Mouse (Mus musculus): ENCODE data around the gene Hsd3b7.
"Not testable (repeated sequence)": the region's sequence is repeated elsewhere in the genome, so short reads cannot be mapped to it uniquely, and the experiment has no call there.

Gene Hsd3b7

DNA sequence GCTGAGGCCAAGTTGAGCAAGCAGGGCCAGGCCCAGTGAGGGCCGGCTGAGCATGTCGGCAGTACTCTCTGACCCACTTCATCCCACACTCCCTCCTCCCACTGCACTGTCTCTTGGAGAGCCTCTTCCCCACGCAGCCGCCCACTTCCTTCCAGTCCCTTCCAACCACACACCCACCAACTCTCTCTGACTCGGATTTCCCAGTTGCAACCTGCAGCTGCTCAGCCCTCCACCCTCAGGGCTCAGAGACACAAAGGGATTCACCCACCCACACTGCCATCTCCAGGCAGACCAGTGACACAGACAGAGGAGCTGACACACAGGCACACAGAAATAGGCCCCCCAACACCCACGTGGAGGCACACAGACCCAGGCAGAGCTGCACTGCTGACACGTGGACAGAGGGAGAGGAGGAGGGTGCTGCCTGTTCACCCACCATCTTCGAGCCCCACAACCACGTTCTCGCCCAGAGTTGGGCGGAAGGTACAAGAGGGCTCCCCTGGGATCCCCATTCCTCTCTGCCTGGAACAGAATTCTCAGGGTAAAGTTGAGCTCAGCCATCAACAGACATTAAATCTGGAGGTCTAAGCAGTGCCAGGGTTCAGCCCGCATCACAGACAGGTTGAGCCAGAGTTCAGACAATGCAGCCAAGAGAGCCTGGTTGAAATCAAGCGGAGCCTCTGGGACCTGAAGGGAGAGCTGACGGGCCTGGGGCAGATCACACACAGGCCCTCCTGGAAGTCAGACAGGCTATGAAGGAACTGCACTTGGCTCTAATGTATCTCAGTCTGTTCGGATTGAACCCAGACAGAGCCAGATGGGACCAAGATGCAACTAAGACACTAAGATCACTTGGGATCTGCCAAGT, 15.8 kb downstream of the Hsd3b7 start:
- DNase-seq (ENCODE audit: low read depth, low spot score): no peak

DNA sequence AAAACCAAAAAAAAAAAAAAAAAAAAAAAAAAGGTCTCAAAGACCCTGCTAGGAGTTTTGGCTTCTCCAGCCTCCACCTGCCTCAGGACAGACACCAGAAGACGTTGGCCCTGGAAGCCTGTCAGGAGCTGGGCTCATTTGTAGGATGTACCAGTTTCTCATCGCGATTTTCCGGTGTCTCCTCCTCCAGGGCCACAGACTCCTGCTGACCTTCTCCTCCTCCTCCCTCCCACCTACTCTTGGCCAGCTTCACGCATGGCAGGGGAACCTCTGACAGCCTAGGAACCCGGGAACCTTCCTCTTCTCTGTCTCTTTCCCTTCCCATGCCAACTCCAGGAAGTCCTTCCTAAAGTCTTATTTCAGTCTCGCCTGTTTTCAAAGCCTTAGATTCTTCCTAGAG, 16.6 kb downstream of the Hsd3b7 start:
- no peak for DNase-seq (ENCODE audit: low read depth, low spot score)

DNA sequence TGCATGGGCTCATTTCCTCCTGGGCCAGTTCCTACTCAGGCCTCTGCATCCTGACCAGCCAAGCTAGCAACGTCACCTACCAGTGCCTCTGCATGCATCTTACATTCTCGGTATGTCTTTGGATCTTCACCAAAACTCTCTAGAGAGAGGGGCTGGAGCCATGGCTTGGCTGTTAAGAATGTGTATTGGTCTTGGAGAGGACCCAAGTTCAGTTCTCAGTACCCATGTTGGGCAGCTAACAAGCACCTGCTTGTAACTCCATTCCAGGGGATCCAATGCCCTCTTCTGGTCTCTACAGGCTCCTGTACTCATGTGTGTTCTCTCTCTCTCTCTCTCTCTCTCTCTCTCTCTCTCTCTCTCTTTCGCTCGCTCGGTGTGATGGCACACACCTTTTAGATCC, 17.4 kb downstream of the Hsd3b7 start:
- no peak for DNase-seq (ENCODE audit: low read depth, low spot score)

DNA sequence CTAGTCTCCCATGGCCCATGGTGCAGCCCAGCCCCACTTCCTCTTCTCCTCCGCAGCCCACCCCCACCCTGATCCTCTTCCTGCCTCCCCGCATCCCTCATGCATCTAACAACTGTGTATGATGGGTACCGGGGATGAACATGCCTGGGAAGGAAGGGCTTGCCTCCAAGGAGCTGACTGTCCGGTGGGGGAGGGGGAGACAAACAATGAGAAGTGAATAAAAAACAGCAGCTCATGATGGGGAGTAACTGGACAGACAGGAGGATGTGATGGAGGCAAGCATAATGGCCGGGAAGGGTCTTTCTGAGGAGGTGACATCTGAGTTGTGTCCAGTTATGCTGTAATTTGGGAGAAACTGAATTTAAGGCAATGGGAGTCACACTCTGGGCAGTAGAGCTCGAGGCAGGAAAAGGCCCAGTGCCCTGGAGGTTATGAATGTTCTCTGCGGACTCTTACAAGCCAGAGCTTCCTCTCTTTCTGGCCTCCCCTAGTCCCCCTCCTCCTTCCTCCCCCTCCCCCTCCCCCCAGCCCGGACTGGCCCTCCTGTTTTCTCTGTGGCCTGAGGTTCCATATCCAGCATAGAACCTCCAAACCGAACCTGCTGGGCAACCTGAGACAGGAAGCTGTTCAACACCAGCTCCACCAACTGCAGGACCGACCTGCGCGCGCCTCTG, 20.6 kb downstream of the Hsd3b7 start:
- no peak for DNase-seq (ENCODE audit: low read depth, low spot score)

DNA sequence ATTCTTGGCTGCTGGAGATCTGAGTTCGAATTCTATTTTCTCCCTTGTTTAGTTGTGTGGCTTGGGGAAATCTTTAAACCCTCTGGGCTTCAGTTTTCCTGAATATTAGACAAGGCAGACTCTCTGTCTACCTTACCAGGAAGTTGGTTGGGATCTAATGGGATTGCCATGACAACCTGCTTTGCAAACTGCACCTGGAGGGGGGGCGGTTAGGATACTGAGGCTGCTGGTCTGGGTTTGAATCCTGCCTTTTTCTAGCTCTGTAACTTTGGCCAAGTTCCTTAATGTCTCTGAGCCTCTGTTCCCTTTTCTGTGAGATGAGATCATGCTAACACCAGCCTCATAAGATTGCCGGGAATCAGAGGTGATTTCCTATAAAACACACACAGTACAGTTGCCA, 22.1 kb downstream of the Hsd3b7 start:
- no peak for DNase-seq (ENCODE audit: low read depth, low spot score)

DNA sequence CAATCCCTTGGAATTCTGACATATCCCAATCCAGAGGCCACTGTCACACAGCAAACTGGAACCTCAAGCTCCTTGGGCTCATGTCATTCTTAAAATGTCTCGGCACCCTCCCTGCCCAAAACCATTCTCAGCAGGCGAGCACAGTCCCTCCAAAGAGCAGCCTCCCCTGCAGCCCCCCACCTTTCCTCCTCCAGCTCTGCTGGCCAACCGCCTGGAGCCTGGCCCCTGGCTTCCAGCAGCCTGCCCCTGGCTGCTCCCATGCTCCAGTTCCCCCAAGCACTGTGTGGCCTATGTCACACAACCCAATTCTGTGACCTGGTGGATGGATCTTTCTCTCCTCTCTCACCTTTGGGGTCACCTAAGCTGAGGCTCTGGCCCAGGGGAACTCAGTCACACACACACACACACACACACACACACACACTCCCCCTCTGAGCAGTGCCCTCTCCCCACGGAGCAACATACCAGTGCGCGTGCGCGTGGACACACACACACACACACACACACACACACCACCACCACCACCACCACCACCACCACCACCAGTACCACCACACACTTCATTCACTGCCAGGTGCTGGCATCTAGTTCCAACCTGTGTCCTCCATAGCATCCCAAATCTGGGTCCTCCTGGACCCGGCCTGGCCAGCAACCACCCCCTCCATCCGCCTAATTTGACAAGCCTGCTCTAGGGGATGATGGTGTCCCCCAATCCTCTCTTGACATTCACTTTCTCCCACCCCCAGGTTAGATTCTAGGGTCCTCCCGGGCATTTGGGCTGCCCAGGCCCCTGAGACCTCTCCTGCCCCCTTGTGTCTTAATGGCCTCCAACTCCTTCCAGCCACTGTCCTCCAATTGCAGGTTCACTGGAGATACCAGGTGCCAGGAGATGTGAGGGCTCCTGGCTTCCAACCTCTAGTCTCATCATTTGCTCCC, 23.1 kb downstream of the Hsd3b7 start:
- no peak for DNase-seq (ENCODE audit: low read depth, low spot score)

DNA sequence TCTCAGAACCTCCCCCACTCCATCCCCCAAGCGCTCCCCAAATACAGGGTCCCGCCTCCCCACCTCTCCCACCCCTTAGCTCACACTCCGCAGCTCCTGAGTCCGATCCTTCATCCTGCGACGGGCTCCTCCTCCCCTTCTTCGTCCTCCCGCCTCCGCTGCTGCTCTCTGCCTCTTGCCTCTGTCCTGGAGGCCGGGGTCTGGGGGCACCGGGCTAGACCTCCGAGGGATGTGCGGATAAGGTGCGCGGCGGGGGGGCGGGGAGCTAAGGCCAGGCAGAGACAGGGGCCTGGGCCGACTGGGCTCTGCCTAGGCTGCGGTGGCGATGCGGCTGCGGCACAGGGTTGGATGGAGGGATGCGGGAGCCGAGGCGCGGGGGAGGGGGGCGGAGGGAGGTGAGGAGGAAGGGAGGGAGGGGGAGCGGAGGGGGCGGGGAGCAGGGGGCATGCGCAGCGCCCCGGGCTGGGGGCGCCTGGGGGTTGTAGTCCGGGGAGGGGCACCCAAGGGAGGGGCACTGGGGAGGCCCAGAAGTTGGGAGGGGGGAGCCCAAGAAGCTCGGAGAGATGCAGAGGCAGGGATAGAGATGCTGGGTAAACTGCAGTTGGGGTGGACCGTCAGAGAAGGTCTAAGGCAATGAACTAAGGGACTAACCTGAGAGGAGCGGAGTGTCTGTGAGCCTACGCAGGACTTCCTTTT, 23.9 kb downstream of the Hsd3b7 start, which contains the start of the genes Stx4a and Stx1b:
TSS of gene Stx4a (plus strand) at position 119 of the 696 bp plus-strand sequence.
TSS of gene Stx1b (minus strand) at position 374 of the 696 bp plus-strand sequence.
- peak; percentile 59 for DNase-seq (ENCODE audit: low read depth, low spot score)

DNA sequence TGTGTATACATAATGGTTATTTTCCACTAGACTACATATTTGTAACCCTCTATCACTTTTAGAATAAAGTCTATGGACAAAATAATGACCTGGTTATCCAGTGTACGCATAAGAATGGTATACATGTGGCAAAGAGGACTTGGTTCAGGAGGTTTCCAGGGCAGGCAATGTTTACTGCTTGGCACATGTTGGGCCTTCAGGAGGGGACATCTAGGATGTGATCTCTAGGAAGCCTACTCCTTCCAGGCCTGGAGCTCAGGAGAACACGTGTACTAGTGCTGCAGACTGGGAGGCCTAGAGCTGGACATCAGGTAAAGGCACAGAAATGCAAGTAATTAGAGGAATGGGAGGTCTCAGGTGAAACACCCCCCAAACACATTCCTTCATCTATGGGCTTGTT, 35.1 kb downstream of the Hsd3b7 start:
- no peak for DNase-seq (ENCODE audit: low read depth, low spot score)

DNA sequence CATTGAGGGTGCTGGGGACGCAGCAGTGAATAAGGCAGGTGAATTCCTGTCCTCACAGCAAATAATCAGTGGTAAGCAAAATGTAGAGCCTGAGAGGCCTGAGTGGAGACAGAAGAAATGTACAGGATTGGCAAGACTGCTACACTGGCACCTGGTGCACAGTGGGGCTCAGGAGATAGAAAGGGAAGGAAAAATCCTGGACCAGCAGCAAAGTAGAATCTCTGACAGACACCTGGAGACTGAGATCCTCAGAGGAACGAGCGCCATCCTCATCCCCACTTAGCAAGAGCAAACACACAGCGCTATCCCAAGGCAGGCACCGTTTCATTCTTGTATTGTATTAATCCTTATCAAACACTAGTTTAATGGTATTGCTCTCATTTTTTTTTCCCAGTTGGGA, 37.1 kb downstream of the Hsd3b7 start:
- DNase-seq (ENCODE audit: low read depth, low spot score): no peak

DNA sequence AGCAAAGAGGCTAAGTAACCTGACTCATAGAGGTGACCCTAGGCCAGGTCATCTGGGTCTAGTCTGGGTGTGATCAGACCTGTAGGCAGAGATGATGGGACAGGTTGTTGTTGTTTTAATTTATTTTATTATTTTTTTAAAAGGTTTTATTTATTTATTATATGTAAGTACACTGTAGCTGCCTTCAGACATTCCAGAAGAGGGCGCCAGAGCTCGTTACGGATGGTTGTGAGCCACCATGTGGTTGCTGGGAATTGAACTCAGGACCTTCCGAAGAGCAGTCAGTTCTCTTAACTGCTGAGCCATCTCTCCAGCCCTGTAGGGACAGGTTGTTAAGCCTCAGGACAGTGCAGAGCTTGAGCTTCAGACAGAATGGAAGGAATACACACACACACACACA, 37.5 kb downstream of the Hsd3b7 start:
- DNase-seq (ENCODE audit: low read depth, low spot score): not testable (repeated sequence)

DNA sequence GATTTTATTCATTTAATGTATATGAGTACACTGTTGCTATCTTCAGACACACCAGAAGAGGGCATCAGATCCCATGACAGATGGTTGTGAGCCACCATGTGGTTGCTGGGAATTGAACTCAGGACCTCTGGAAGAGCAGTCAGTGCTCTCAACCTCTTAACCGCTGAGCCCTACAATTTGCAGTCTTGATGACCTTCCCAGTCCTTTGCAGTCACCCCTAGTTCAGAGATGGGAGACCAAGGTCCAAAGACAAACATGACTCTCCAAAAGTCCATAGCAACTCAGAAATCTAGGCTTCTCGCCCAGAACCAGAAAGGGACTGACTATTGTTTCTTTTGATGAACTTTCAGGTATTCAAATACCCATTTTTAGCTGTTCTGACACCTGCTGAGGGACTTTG, 39.6 kb downstream of the Hsd3b7 start:
- DNase-seq (ENCODE audit: low read depth, low spot score): not testable (repeated sequence)

DNA sequence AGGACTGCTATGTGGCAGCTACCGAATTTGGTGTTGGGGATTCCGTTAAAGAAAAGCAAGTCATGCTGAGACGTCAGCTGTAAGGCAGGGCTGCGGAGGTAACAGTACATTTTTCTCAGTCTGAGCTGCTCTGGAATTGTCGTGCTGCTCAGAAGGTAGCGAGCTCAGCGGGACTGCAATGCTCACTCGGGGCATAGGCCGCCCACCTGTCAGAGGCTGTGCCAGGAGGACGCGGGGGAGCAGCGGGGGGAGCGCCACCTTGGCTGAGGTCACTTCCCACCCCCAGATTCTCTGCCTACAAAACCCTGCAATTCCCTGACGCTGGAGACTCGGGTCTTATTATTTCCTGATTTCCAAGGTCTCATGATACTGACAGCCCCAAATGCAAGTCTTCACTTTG, 40.5 kb downstream of the Hsd3b7 start:
- DNase-seq (ENCODE audit: low read depth, low spot score): no peak

DNA sequence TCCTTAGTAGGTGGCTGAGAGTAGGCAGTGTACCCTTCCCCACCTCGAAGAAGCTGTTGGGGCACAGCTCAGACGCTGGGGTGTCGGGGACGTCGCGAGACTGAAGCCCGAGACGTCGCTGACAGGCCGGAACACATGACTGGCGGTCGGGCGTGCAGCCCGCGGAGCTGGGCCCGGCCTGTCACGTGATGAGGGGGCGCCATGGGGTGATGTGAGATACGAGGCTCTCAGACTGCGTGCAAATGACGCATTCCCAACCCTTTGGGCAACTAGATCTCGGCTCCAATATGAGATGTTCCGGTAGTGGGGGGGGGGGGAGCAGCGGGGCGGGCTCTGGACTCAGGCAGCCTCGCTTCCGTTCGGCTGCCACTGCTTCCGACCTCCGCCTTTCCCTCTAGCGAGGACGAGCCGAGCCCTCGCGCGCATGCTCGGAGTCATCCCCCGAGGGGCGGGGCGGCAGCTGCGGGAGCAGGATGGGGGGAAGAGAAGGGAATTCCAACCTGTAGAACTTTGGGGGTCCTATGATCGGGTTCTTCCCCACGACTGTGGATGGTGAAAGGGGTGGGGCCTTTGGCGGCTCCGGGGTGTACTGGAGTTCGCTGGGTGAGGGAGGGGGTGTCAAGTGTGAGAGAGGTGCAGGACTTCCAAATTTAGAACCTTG, 41.1 kb downstream of the Hsd3b7 start:
- peak; percentile 94 for DNase-seq (ENCODE audit: low read depth, low spot score)

DNA sequence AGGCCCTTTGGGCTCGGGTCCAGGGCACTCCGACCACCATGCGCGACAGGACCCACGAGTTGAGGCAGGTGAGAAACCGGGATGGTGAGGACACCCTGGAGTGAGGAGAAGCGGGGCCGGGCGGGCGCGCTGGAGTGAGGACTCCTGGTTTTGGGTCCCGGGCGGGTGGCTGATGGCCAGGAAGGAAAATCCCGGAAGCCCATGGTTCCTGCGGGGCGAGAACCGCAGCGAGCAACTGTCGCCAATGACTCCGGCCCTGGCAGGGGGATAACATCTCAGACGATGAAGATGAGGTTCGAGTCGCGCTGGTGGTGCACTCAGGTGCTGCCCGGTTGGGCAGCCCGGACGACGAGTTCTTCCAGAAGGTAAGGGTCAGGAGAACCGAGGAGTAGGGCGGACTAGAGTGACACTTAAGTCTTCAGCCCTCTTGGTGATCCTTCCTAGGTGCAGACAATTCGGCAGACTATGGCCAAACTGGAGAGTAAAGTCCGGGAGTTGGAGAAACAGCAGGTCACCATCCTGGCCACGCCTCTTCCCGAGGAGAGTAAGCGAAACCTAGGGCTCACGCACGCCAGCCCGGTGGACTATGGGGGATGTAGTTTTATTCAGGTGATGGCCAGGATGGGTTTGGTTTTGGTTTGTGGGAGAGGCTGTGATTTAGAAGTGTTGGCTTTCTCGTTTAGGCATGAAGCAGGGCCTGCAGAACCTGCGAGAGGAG, 41.8 kb downstream of the Hsd3b7 start:
- DNase-seq (ENCODE audit: low read depth, low spot score): peak; percentile 20

DNA sequence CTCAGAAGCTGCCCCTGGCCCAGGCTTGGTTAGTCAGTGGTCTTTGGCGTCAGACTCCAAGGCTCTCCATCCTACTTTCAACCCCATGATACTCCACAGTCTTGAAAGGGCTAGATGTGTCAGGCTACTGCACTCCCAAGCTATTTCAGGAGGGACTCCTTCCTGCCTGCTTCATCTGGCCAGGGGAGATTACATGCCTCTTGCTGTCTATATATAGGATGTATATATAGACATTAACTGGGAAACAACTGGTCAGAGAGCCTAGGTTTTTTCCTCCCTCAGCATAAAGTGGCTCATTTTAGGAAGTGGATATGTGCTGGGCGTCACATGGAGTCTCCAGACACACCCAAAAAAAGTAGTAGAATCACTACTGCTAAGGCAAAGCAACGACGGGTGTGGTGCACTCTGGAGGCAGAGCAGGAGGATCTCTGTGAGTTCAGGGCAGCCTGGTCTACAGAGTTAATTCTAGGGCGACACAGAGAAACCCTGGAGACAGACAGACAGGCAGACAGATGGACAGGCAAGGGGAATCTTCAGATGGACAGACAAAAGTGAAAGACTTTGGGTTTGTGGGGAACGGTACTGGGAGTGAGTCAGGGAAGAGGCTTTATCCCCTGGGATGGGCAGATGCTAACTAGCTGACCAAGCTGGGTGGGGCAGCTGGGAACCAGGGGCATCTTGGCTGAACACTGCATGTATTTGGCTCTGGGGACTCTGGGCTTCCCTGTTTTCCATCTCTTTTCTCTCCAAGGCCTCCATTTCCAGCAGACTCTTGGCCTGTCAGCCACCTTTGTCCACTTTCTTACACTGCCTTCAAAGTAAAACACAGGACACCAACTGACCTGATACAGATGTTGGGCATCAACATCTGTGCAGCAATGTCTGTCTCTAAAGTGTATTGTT, 49.8 kb downstream of the Hsd3b7 start:
- no peak for DNase-seq (ENCODE audit: low read depth, low spot score)

DNA sequence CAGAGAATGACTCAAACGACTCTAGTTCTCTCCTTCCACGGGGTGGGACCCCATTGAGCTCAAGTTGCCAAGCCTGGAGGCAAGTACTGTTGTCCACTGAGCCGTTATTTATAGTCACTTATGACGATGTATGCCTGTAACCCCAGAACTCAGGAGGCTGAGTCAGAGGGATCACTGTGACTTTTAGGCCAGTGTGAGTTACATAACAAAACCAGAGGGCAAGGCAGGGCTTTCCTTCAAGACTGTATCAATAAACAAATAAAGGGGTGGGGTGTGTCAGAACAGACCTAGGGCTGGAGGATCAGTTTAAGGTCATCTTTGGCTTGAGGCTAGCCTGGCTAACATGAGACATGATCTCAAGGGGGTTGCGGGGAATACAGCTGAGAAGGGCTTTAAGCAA, 50.5 kb downstream of the Hsd3b7 start:
- no peak for DNase-seq (ENCODE audit: low read depth, low spot score)
